Mouse (Mus musculus) heart, adult 11 months (tissue): ENCODE measurements around the gene Pot1a.

Source experiments
- DNase-seq: peaks from one replicate; pipeline ENCODE4 v3.0.0; 2022

The Pot1a gene

DNA sequence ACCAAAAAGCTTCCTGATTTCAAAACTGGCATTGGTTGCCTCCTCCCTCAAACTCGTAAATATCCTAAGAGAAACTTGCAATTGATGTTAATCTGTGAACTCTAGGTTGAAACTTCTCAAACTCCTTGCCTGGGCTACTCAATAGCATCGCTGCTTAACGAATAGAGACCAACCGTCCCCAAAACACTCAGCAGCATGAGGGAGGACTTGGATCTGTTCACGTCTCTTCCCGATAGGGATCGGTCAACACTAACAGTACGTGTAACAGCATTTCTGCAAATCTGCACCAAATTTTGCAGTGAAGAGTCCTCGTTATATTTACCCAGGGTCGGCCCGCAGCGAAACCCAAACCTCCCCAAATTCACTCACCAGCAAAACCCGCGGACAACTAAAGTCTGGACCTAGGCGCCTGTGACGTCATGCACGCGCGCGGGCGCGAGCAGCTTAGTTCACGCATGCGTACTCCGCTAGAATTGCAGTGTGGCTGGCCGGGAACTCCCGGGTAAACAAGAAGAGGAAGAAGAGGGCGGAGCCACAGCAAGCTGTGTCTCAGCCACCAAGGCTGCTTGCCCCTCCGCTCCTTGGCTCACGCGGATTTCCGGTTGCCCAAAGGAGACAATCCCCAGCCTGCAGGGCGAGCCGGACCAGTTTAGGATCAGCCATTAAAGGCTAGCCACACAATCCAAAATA is at the start of gene Pot1a:
Gene Pot1a (minus strand): TSS at position 441 of the 690 bp plus-strand sequence.
- peak; percentile 100 for DNase-seq

DNA sequence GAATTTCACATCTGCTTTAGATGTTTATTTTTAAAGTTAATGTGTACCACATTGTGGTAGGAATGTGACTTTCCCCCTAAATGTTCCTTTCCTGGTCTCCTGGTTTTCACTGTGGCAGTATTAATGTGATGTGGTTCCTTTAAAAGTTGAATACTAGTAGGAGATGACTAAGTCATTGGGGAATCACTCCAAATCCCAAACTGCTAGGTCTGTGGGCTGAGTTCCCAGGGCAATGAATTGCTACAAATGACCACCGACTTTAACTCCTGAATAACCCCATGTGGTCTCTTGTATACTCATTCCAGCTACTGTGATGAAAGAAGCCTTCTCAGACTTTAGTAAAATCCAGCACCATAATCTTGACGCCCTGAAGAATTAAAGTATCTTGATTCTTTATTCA is 27.2 kb upstream of the Pot1a start:
- DNase-seq = no peak

DNA sequence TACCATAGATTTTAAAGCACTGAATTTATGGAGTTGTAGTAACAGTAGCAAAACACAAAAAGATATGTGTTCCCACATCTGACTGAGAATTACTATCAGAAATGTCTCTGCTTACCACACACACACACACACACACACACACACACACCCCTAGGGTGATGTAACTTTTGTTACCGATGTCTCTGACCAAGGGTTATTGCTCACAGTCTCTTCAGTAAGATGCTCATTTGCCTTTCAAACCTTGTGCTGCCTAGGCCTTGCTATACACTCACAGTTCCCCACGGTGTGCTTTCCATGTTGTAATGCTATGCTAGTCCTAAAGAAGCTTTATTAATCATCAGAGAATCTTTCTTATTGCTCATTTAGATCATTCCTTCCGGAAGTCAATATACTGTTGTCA is 3.0 kb downstream of the Pot1a start:
- no peak for DNase-seq

DNA sequence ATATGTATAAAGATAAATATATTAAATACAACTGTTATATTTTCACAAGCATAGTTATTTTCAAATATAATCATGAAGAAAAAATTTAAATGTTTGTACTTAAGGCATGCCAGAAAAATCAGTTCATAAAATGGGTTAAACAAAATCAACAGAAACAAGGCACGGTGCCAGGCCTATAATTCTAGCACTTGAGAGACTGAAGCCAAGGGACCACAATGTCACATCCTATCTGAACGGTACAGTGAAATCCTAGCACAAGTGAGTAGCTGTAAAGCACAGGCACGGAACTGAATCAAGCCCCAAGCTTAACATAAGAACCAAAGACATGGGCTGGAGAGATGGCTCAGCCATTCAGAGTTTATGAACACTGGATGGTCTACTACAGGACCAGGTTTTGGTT is 6.8 kb downstream of the Pot1a start:
- DNase-seq = no peak

DNA sequence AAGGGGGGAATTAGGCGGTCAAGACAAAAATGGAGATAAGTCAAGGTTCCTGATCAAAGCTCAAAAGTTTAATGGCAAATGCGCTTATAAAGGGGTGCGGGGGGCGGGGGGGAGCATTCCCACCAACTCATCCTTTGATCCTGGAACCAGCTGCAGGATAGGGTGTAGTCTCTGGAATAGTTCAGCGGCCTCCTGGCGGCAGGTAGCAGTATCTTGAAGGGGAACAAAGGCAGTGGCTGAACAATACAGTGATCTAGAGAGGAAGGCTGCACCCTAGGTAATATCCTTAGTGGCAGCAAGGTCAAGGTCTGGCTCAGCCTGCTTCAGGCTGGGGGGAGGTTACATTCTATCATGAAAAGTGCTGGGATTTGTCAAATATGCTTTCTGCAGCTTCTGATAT is 7.8 kb downstream of the Pot1a start:
- DNase-seq = no peak

DNA sequence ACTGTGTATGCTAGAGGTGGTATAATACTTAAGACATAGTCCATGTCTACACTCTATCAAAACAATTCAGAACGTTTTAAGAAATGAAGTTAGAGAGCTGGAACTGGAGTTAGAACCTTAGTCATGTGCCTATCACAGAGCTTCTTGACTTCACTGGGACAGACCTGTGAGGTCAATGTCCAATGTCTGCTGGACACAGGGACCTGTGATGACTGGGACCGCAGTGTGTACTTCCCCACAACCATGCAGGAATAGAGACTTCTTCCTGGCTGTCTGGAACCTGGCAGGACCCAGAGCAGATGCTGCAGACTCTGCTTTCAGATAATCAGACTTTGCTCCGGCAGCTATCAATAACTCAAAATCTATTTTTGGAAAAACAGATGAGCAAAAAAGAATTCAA is 40.8 kb downstream of the Pot1a start:
- no peak for DNase-seq

DNA sequence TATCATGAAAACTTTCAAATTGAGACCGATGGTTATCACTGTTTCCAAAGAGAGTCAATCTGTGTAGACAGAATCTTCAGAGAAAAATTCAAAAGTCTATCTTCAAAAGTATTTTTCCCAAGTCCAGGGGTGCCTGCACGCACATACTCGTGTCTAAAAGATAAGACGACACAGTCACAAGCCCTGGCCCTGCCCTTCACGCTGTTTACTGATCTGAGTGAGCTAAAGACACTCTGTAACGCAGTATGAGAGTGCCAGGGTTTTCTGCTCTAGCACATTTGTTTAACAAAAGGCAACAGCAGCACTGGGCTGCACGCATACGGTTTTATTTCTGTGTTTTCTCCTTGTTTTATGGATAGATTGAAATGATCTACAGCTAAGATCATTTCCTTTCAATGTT is 41.5 kb downstream of the Pot1a start:
- no peak for DNase-seq

DNA sequence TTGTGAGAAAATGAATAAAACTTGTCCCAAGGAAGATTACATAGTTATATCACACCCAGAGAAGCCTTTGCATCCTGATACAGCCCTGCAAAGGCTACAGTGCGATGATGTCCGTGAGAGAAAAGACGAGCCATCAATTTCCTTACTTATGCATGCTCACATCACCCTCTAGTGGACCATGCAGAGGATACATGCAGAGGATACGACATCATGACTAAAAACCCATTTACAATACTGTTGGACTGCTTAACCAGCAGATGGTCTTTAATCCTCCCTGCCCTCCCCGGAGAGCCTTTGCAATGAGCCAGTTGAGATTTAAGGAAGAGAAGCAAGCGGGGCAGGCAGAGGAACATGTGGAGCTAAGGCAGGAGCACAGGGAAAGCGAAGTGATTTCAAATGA is 42.0 kb downstream of the Pot1a start:
- DNase-seq = no peak

DNA sequence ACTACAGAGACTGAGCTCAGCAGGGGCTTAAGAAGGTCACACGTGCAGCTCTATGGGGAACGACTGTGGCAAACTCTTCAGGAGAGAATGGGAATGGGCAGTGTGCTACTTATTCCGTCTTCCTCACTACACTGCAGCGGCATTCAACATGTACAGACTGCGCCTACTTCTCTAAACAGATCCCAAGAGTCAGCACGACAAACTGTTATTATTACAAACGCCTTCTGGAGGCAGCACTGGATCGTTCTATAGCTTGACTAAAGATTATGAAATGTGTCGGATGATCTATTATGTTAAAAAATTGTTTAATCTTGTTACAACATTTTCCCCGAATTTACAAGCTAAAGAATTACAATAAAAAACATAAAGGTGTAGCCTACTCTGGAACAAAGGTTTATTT is 42.8 kb downstream of the Pot1a start:
- DNase-seq = no peak

DNA sequence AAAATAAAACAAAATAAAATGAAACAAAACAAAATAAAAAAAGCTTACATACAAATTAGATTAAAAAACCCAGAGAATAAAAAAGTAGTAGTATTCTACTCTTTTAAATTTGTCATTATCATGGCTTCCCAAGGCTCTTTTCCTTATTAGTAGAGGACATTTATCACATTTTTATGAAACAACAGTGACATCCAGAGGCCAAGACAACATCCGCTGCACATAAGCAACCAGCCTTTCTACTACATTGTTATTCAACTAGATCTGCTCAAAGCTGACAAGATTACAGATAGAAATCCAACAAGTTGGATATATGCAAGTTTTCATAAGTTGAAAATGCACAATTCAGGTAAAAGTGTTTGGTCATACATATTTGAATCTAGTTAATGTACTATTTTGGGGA is 56.4 kb downstream of the Pot1a start:
- DNase-seq = no peak

DNA sequence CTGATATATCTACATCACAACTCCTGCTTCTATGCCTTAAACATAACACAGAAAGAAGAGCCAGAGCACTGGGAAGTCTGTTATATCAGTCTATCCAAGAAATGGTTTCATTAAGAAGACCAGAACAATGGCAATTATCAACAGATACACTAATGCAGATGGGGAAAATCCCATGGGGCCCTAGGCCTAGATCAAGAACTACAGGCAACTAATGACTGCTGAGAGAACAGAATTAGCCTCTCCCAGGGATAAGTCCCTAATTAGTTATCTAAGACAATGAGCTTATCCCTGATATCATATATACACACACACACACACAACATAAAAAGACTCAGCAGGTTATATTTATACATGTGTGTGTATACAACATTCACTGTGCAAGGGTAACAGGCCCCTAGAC is 72.5 kb downstream of the Pot1a start:
- no peak for DNase-seq

DNA sequence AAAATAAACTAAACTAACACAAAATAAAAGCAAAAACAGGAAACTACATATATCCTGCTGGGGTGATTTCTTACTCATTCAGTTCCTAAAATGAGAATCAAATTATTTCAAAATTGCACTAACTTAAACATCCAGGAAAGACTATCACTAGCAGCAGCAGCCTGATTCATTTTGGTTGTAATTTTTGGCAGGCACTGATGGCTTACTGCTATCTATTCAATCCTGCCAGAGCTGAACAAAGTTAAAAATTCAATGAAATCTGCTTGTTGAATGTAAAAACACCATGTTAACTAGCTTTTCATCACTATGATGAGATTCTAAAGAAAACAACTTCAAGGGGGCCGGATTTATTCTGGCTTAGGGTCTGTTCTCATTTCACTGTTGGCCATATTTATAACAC is 82.5 kb downstream of the Pot1a start:
- DNase-seq = no peak

DNA sequence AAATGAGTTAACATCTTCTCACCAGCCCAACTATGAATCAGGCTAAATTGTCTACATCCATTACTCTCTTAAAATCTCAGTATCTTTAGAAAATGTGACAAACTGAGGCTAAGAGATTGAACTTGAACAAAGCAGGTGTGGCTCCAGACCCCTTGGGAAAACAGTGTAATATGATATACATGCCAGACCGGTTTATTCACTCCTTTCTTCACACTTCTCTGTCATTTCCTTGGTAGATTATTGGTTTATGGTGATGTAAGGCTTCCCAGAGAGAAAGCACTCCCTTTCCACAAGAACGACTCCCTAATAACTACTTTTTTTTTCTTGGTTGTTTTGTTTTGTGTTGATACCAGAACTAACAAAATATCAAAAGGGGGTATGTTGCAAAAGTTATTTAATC is 98.4 kb downstream of the Pot1a start:
- no peak for DNase-seq

DNA sequence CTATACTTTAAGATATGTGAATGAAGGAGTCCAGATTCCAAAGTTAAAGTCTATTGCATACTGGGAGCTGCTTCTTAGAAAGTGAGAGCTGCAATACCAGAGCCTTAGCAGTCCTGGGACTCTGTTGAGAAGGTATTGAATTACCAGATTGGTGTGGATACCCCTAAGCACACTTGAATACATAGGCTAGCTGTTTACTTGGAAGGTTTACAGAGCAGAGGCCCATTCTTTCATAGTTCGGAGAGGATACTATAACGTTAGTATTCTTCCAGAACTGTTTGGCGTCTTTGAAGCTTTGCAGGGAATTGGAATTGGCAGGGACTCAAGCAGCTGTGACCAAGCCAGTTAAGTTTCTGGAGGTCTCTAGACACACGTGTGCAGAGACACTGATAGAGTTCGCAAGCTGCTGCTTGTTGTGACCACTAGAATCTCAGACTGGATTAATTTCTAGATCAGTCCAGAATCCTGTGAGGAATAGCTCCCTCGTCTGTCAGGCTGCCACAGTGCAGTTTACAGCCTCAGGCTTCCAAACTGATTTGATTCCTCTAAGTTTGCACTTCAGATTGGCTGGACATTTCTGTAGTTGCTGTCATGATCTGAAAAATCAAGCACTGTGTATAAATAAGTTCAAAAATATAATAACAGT is 99.7 kb downstream of the Pot1a start:
- DNase-seq = no peak

DNA sequence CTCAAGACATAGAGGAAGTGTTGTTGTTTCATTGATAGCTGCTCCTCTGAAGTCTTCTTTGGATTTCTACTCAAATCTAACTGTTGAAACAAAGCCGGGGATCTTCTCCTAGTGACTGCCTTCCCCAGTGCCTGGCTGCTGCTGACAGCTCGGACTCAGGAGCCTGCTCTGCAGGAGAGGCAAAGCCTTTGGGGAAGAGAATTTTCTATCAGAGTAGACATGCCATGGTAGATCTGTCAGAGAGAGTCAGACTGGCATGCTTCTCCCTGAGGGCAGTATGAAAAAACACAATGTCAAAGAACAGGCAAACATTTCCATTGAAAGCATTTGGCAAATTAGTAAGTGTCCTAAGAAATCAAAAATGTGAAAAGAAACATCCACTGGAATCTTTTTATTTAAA is 109.1 kb downstream of the Pot1a start:
- no peak for DNase-seq
